Mouse (Mus musculus) spleen, adult 12 weeks (tissue): Measurements from ENCODE around the gene Ighmbp2.
"Not testable (repeated sequence)": the region's sequence is repeated elsewhere in the genome, so short reads cannot be mapped to it uniquely, and the experiment has no call there.

Experiments
- DNase-seq: peaks from one replicate; pipeline ENCODE4 v3.0.0; 2022; ENCODE audit warnings: low spot score

Gene Ighmbp2

DNA sequence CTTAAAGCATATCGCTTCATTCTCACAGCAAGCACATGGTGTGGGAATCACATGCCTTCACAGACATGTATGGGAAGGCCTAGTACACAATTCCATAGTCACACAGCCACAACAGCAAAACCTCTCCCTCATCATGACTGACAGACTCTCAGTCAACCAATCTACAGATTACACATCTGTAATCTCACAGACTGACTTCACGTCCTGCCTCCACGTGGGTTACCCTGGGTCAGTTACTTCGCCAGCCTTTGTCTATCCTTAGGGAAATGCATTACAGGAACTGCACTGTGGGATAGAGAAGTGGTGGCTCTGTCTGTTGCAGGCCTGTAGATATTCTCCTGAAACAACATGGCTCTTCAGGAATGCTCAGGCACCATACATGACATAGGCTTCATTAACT is 931 bp downstream of the Ighmbp2 start:
- DNase-seq: no peak

DNA sequence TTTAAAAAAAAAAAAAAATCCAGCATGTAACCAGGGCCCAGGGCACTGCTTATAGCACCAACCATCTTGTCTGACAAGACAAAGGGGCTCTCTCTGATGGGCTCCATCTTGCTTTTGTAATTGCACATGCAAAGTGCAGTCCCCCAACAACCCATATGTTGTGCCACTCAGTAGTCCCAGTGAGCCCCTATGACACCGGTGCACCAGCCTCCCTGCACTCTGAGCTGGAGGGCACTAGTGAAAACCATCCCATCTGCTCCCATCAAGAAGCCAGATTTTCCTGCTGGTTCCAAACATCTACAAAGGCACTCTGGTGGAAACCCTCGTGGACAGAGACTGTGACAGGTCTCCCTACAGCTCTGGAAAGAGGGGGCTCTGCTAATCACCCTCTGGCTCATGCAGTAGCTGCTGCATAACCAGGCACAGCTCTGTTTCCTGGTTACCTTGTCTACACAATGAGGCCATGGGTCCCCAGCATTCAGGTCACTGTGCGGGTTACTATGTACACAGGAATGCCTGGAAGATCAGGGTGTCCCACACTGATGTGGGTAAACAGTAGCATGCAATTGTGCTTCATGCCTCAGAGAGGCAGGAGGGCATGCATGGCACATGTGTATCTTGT is 7.0 kb downstream of the Ighmbp2 start:
- no peak for DNase-seq

DNA sequence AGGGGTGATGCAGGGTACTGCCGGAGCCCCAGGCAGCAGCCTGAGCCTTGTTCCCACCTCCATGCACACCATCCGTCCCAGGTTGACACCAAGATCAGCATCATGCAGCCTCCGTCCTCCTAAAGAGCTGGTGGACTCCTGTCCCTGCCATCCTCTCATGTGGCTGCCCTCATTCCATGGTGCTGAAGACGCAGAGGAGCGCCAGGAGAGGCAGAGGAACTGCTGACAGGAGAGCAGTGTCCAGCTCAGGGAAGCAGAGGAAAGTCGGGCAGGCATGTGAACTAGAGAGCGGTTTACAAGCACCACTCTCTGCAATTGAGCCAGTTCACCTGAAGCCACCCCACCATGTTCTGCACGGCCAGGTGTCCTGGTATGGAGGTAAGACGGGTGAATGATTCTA is 9.5 kb downstream of the Ighmbp2 start:
- DNase-seq: no peak

DNA sequence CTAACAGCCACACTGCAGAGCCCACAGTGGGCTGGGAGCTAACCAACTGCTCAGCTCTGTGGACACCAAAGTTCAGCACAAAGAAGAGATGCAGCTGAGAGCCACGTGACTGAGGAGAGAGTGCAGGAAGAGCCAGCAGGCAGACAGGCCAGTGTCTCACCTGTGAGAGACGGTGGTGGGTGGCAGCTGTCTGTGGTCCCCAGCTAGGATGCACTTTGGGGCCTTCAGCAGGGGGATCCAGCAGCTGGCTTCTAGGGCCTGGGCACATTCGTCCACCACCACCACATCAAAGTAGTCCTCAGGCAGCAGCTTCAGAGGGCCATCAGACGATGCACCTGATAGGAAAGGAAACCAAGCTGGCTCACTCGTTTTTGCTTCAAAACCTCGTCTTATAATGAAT is 11.5 kb downstream of the Ighmbp2 start:
- no peak for DNase-seq

DNA sequence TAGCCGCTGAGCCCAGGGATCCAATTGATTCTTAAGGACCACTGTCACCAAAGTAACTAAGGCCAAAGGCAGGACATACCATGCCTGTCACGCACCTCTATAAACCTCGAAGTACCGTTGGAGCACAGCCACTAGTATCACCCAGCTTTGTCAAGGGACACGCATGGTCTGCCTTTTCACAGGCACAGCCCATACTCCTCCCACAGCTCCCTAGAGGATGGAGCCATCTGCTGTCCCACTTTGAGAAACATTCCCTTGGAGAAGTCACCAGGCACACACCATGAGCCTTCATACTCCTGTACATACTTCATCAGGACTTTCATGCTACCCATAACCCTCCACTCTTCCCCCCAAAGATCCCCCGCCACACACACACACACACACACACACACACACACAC is 13.0 kb downstream of the Ighmbp2 start:
- DNase-seq: no peak

DNA sequence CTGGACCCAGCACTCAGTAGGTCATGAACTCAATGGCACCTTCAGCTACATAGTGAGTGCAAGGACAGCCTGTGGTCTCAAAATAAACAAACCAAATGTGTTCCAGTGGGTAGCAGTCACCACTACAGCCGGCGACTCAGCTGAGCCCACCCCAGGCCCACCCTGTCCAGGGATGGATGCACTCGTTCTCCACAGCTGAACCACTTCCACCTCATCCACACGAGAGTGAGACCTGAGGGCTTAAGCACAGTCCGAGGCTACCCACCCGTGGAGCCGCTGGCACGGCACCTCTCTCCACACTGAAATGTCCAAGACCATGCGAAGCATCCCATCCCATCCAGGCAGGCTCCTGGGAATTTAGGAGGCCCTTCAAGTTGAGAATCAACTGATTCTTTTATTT is 13.5 kb downstream of the Ighmbp2 start:
- DNase-seq: no peak

DNA sequence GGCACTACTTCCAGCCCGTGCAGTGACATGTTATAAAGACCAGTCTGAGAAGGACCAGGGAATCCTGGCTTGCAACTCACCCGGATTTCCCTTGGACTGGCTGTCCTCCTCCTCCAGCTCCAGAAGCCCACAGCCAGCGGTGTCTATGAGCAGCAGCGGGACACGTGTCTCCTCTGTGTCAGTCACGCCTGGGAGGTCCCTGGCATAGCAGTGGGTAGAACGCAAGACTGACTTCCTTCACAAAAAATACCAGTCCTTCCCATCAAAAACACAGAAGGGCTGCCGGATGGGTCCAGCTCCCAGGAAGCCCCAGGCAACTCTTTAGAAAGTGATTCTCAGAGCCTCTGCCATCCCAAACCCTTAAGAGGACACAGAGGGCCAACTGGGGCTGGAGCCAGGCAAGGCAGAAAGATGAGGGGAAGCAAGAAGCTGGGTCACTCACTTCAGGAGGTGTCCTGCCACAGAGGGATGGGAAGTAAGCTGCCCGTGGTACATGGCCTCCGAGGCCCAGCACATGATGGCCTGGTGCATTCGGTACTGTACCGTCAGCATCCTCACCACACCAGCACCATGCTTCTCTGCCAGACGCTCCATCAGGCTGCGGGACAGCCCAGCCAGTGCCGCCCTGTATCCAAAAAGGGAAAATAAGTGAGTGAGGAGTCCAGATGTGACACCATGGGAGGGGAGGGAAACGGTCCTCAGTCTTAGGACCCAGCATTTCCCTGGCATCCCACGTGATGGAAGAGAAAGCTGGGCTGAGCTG is 14.4 kb downstream of the Ighmbp2 start:
- DNase-seq: no peak

DNA sequence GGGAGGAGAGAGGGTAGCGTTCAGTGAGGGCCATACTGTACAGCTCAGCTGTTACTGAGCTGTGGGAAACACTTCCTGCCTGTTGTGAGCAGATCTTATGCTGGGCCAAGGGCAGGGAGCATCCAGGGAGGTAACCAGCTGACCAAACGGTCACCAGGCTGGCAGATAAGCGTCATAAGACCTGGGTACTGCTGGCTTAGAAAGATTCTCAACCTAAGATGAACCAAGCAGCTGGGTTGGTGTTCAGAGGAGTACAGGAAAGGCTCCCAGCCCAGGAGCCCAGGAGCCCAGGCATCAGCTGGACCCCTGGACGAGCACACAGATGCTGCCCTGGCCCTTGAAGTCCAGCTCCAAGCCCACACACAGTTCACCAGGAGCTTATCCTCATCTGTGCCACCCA is 15.5 kb downstream of the Ighmbp2 start:
- no peak for DNase-seq

DNA sequence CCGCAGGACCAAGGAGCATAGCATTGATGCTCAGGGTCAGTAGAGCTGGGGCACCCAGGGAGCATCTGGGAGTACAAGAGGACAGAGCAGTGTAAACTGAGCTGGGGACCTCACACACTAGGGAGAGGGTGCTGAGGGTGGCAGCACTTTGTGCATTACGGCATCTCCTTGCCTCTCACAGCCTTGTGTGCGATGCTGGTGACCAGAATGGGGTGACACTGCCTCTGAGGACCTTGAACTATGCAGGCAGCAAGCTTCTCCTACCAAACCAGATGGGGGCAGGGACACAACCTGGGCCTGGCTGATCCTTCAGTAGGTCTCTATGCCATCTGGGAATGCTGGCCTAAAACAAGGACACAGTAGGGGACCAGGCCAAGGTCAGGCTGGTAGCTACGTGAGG is 16.1 kb downstream of the Ighmbp2 start:
- DNase-seq: no peak

DNA sequence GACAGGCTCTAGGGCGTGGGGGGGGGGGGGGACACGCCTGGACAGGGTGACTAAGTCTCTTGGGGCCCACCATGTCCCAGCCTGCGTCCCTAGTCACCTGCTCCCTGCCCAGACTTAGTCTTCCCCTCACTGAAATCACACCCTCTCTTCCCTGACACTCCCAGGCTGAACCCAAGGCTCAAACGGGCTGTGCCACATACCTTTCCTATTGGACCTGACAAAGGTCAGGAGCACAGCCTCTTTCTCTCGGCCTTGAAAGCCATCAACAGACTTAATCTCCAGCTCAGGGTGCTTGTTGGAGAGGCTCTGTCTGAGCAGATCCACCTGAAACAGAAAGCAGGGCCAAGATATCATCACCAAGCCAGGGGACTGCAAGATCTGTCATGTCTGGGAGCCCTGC is 16.7 kb downstream of the Ighmbp2 start:
- DNase-seq: no peak

DNA sequence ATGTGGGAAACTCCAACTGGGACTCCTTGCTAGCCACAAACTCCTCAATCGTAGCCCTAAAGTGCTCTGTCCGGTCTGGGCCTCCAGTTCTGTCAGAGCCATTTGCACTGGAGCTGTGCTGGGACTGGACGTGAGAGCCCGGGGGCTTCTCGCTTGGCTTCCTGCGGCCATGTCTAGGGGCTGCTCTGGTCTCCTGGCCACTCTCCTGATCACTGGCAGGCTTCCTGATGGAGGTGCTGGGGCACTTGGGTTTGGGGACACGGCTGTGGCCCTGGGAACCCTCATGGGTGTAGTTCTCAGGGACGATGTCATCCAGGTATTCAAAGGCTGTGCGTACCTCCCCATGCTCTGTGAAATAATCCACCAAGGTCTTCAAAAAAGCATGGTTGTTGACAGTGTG is 17.6 kb downstream of the Ighmbp2 start:
- no peak for DNase-seq

DNA sequence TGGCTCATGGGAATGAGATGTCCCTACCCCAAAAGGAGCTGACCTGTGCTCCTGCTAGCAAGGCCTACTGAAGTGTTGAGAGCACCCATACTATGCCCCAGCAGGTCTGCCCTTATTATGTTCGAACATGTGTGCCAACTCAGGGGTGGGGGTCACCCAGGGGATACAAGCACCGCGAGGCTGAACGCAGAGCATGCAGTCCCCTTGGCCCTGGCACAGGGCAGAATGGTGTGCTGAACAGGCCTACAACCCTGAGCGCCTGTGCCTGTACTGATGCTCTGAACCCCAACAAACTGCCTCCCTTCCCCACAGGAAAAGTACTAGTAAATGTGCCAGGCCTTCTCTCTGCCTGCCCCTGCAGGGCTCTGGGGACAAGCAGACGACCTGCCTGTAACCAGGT is 18.5 kb downstream of the Ighmbp2 start:
- DNase-seq: no peak

DNA sequence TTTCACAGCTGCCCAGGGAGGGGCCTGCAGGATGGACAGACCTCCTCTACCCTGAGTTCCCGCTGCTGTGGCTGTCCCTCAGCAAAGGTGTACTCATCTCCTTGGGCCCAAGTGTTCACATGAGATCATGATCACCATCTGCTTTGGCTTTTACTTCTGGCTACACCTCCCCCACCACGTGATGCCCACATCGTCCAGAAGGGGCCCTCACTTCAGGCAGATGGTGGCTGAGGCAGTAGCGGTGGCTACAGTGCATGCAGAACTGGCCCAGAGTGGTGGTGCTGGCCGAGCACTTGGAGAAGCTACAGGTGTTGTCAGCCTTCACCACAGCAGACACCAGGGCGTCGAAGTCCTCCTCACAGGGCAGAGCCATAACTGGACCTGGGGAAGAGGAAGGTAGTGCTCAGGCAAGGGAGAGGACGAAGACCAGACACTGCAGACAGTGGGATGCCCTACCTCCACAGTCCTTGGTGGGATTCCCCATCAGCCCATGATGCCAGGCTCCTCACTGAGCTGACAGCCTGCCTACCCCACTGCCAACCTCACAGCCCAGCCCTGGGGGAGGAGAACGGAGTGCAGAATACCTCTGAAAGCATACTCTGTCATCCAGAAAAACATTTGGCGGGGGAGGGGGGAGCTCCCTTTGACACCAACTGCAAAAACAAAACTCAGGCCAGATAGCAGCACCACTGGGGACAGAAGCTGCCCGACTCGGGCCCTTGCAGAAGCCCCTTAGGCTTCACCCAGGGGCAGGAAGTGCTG is 20.9 kb downstream of the Ighmbp2 start:
- DNase-seq: no peak

DNA sequence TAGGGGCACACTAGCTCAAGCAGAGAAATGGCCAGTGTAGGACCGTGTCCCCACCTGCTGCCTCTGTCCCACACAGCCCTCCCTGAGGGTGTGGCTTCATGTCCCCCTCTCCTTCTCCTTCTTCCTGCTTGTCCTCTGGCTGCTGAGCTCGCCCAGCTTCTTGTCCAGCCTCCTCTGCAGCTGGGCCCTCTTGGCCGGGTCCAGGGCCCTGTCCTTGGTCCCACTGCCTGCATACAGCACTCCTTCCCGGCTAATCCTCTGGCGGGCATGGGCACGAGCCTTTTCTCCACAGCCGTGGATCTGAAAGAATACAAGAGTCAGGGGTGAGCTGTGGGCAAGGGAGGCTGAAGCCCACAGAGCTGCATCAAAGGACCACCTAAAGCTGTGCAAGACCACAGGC is 21.5 kb downstream of the Ighmbp2 start:
- DNase-seq: no peak

DNA sequence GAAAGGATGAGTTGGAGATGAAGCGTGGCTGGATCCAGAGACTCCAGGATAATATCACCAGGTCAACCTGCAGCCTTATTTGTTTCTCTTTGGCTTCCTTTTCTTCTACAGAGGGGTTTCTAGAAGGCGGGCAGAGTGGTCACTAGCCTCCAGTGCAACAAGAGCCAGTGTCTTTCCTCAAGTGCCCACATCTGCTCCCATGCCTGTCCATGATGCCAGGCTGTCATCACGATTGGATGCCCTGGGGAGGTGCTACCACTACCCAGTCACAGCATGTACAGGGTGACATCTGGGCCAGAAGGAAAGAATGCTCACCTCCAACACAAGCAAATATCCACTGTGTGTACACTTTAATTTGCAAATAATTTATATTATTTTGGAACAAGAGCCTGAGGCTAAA is 22.2 kb downstream of the Ighmbp2 start:
- no peak for DNase-seq

DNA sequence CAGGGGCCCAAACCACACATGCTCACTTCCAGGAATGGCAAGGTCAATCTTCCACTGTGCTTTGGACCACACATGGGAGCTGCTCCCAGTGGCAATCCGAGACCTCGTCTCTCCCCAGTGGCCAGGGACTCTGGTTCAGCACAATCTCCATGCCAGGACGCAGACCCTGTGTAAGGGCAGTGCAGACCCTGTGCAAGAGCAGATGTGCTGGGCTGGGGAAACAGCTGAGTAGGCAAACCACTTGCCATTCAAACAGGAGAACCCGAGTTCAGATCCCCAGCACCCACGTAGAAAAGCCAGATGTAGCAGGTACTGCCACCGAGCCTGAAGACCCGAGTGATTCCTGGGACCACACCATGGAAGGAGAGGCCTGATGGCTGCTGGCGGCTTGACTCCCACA is 22.8 kb downstream of the Ighmbp2 start:
- no peak for DNase-seq

DNA sequence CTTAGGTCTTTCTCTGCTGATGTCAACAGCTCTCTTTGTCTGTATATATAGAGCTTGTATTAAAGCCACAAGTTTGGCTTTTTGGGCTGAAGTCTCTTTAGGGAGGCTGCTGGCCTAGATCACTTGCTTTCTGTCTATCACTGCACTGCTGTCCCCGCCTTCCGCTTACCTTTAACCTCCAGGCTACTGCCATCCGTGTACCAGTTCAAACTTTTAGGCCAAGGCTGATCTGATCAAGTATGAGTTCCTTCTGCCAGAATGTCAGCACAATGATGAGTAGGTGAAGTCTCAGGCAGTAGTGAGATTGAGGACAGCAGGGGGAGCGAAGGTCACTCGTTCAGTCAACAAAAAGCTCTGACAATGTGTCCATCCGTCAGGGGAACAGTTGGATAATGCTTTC is 57.6 kb downstream of the Ighmbp2 start:
- DNase-seq: not testable (repeated sequence)

DNA sequence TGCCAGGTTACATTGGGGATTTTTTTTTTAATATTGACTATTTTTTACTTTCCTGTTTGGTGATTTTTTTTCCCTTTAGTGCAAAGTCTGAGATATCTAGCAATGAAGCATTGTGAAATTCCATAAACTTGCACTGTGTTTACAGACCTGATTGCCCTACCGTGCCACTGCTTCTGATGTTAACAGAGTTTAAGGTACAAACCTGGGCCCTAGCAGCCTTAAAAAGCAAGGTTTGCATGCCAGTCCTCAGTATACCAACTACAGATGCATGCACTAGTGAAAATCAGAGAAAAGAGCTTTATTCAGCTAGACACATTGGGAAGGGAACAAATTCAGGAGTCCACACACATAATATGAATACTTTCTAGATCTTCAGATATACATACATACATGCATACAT is 67.9 kb downstream of the Ighmbp2 start:
- not testable (repeated sequence) for DNase-seq
